Mouse (Mus musculus): Measurements from ENCODE around the gene Angel2. TPM values are rescaled to one million over a fixed set of nuclear protein-coding genes. Genes with fewer than 3 reads are reported as not detected.

The Angel2 gene
- polyA plus RNA-seq, 1 experiment from 2014 or later, result 34.6 TPM

- no peak overlapping the region for H3K4me2 ChIP-seq
- ATAC-seq (replicated peaks; ENCODE audit: insufficient number of reproducible peaks, low FRiP score, low TSS enrichment), result no peak
- H3K27ac ChIP-seq (ENCODE audit: low read depth, low read length), result no peak overlapping the region
- H3K27me3 ChIP-seq (ENCODE audit: control insufficient read depth, insufficient read depth, low read length), result no peaks in the 10 kb centered on the region
- H3K4me3 ChIP-seq (ENCODE audit: low read depth, low read length), result no peak overlapping the region
- WGBS (ENCODE audit: insufficient replicate concordance), result 67% methylated on average over 9 of the region's 9 CpGs
- no peak overlapping the region for H3K9ac ChIP-seq (ENCODE audit: low read depth, low read length)
- H3K9me3 ChIP-seq (replicated peaks; ENCODE audit: control insufficient read depth, low read length), result no peaks in the 10 kb centered on the region
- no peaks in the 10 kb centered on the region for H3K4me1 ChIP-seq (ENCODE audit: control insufficient read depth, insufficient read depth, low read length)
- peaks cover 3% of the 10 kb centered on the region for H3K36me3 ChIP-seq (ENCODE audit: control insufficient read depth, insufficient read depth, low read length)
Observed at GRCm38 (mm10) chr1:190898899-190899575, 25.9 kb upstream of the Angel2 start.

GRCm38 (mm10) chr1:190901082-190901481 is 23.8 kb upstream of the Angel2 start:
- Histone ChIP-seq H3K27ac (ENCODE audit: low read depth, low read length) (no peak overlapping the region), H3K27me3 (ENCODE audit: control insufficient read depth, insufficient read depth, low read length) (no peaks in the 10 kb centered on the region), H3K9me3 (replicated peaks; ENCODE audit: control insufficient read depth, low read length) (no peaks in the 10 kb centered on the region), H3K9ac (ENCODE audit: low read depth, low read length) (no peak overlapping the region), H3K4me3 (ENCODE audit: low read depth, low read length) (no peak overlapping the region), H3K36me3 (ENCODE audit: control insufficient read depth, insufficient read depth, low read length) (peaks cover 8% of the 10 kb centered on the region), H3K4me1 (ENCODE audit: control insufficient read depth, insufficient read depth, low read length) (no peaks in the 10 kb centered on the region), H3K4me2 (no peak overlapping the region)
- no peak for ATAC-seq (replicated peaks; ENCODE audit: insufficient number of reproducible peaks, low FRiP score, low TSS enrichment)
- WGBS (ENCODE audit: insufficient replicate concordance), result 64% methylated on average over 2 of the region's 2 CpGs

- Histone ChIP-seq H3K4me1 (ENCODE audit: control insufficient read depth, insufficient read depth, low read length) (no peaks in the 10 kb centered on the region), H3K27ac (ENCODE audit: low read depth, low read length) (no peak overlapping the region), H3K4me3 (ENCODE audit: low read depth, low read length) (no peak overlapping the region), H3K36me3 (ENCODE audit: control insufficient read depth, insufficient read depth, low read length) (peaks cover 5% of the 10 kb centered on the region; the same call in 1 of the 2 replicates), H3K9me3 (replicated peaks; ENCODE audit: control insufficient read depth, low read length) (no peaks in the 10 kb centered on the region), H3K4me2 (no peak overlapping the region), H3K27me3 (ENCODE audit: control insufficient read depth, insufficient read depth, low read length) (no peaks in the 10 kb centered on the region), H3K9ac (ENCODE audit: low read depth, low read length) (no peak overlapping the region)
- ATAC-seq (replicated peaks; ENCODE audit: insufficient number of reproducible peaks, low FRiP score, low TSS enrichment), result no peak
- 91% methylated on average over 3 of the region's 3 CpGs for WGBS (ENCODE audit: insufficient replicate concordance)
Observed at GRCm38 (mm10) chr1:190904136-190904535, 20.8 kb upstream of the Angel2 start.

GRCm38 (mm10) chr1:190904714-190905113 is 20.2 kb upstream of the Angel2 start:
- no peak overlapping the region for H3K4me2 ChIP-seq
- H3K27ac ChIP-seq (ENCODE audit: low read depth, low read length), result no peak overlapping the region
- no peak overlapping the region for H3K4me3 ChIP-seq (ENCODE audit: low read depth, low read length)
- no peaks in the 10 kb centered on the region for H3K4me1 ChIP-seq (ENCODE audit: control insufficient read depth, insufficient read depth, low read length)
- peaks cover 5% of the 10 kb centered on the region; the same call in 1 of the 2 replicates for H3K36me3 ChIP-seq (ENCODE audit: control insufficient read depth, insufficient read depth, low read length)
- no peak overlapping the region for H3K9ac ChIP-seq (ENCODE audit: low read depth, low read length)
- H3K27me3 ChIP-seq (ENCODE audit: control insufficient read depth, insufficient read depth, low read length), result no peaks in the 10 kb centered on the region
- no peak for ATAC-seq (replicated peaks; ENCODE audit: insufficient number of reproducible peaks, low FRiP score, low TSS enrichment)
- no peaks in the 10 kb centered on the region for H3K9me3 ChIP-seq (replicated peaks; ENCODE audit: control insufficient read depth, low read length)
- 91% methylated on average over 16 of the region's 16 CpGs for WGBS (ENCODE audit: insufficient replicate concordance)

- H3K27ac ChIP-seq (ENCODE audit: low read depth, low read length), result no peak overlapping the region
- no peak for ATAC-seq (replicated peaks; ENCODE audit: insufficient number of reproducible peaks, low FRiP score, low TSS enrichment)
- H3K36me3 ChIP-seq (ENCODE audit: control insufficient read depth, insufficient read depth, low read length), result no peaks in the 10 kb centered on the region
- peaks cover 5% of the 10 kb centered on the region; the same call in 1 of the 2 replicates for H3K4me1 ChIP-seq (ENCODE audit: control insufficient read depth, insufficient read depth, low read length)
- WGBS (ENCODE audit: insufficient replicate concordance), result 70% methylated on average over 6 of the region's 6 CpGs
- peak overlapping the region; percentile 96 for H3K4me3 ChIP-seq (ENCODE audit: low read depth, low read length)
- peak overlapping the region; percentile 89 for H3K9ac ChIP-seq (ENCODE audit: low read depth, low read length)
- H3K4me2 ChIP-seq, result peak overlapping the region; percentile 94
- no peaks in the 10 kb centered on the region for H3K27me3 ChIP-seq (ENCODE audit: control insufficient read depth, insufficient read depth, low read length)
- no peaks in the 10 kb centered on the region for H3K9me3 ChIP-seq (replicated peaks; ENCODE audit: control insufficient read depth, low read length)
Observed at GRCm38 (mm10) chr1:190910836-190911235, 14.1 kb upstream of the Angel2 start.

GRCm38 (mm10) chr1:190911415-190912123 is 13.3 kb upstream of the Angel2 start, which contains the start of gene Rps6kc1:
TSS of gene Rps6kc1 (minus strand) at chr1:190911770.
- ATAC-seq (replicated peaks; ENCODE audit: insufficient number of reproducible peaks, low FRiP score, low TSS enrichment), result peak; percentile 88
- H3K9me3 ChIP-seq (replicated peaks; ENCODE audit: control insufficient read depth, low read length), result no peaks in the 10 kb centered on the region
- peak within 1 kb of the TSS; percentile 96 for H3K4me3 ChIP-seq (ENCODE audit: low read depth, low read length)
- peaks cover 5% of the 10 kb centered on the region; the same call in 1 of the 2 replicates for H3K4me1 ChIP-seq (ENCODE audit: control insufficient read depth, insufficient read depth, low read length)
- under 1% methylated on average over 47 of the region's 47 CpGs for WGBS (ENCODE audit: insufficient replicate concordance)
- no peaks in the 10 kb centered on the region for H3K27me3 ChIP-seq (ENCODE audit: control insufficient read depth, insufficient read depth, low read length)
- H3K9ac ChIP-seq (ENCODE audit: low read depth, low read length), result peak within 1 kb of the TSS; percentile 89
- peak within 1 kb of the TSS; percentile 15; the same call in 1 of the 2 replicates for H3K27ac ChIP-seq (ENCODE audit: low read depth, low read length)
- H3K36me3 ChIP-seq (ENCODE audit: control insufficient read depth, insufficient read depth, low read length), result no peaks in the 10 kb centered on the region
- peak within 1 kb of the TSS; percentile 94 for H3K4me2 ChIP-seq

GRCm38 (mm10) chr1:190912623-190913022 is 12.3 kb upstream of the Angel2 start:
- H3K4me3 ChIP-seq (ENCODE audit: low read depth, low read length), result no peak overlapping the region
- no peaks in the 10 kb centered on the region for H3K9me3 ChIP-seq (replicated peaks; ENCODE audit: control insufficient read depth, low read length)
- 36% methylated on average over 1 of the region's 1 CpGs for WGBS (ENCODE audit: insufficient replicate concordance)
- H3K9ac ChIP-seq (ENCODE audit: low read depth, low read length), result no peak overlapping the region
- no peak overlapping the region; the same call in 1 of the 2 replicates for H3K4me2 ChIP-seq
- no peak overlapping the region for H3K27ac ChIP-seq (ENCODE audit: low read depth, low read length)
- peaks cover 5% of the 10 kb centered on the region; the same call in 1 of the 2 replicates for H3K4me1 ChIP-seq (ENCODE audit: control insufficient read depth, insufficient read depth, low read length)
- H3K36me3 ChIP-seq (ENCODE audit: control insufficient read depth, insufficient read depth, low read length), result no peaks in the 10 kb centered on the region
- H3K27me3 ChIP-seq (ENCODE audit: control insufficient read depth, insufficient read depth, low read length), result no peaks in the 10 kb centered on the region
- no peak for ATAC-seq (replicated peaks; ENCODE audit: insufficient number of reproducible peaks, low FRiP score, low TSS enrichment)

- no peak overlapping the region for H3K27ac ChIP-seq (ENCODE audit: low read depth, low read length)
- no peaks in the 10 kb centered on the region for H3K4me1 ChIP-seq (ENCODE audit: control insufficient read depth, insufficient read depth, low read length)
- H3K9ac ChIP-seq (ENCODE audit: low read depth, low read length), result no peak overlapping the region
- H3K4me2 ChIP-seq, result no peak overlapping the region
- 48% methylated on average over 7 of the region's 7 CpGs for WGBS (ENCODE audit: insufficient replicate concordance)
- no peak overlapping the region for H3K4me3 ChIP-seq (ENCODE audit: low read depth, low read length)
- no peak for ATAC-seq (replicated peaks; ENCODE audit: insufficient number of reproducible peaks, low FRiP score, low TSS enrichment)
- H3K9me3 ChIP-seq (replicated peaks; ENCODE audit: control insufficient read depth, low read length), result no peaks in the 10 kb centered on the region
- H3K27me3 ChIP-seq (ENCODE audit: control insufficient read depth, insufficient read depth, low read length), result no peaks in the 10 kb centered on the region
- H3K36me3 ChIP-seq (ENCODE audit: control insufficient read depth, insufficient read depth, low read length), result no peaks in the 10 kb centered on the region
Observed at GRCm38 (mm10) chr1:190918938-190919337, 6.0 kb upstream of the Angel2 start.
